Mouse (Mus musculus) midbrain, postnatal 0 days (tissue): ENCODE measurements around the gene Mt4. TPM values are rescaled to one million over a fixed set of nuclear protein-coding genes. Genes with fewer than 3 reads are reported as not detected.
"Not testable (repeated sequence)": the region's sequence is repeated elsewhere in the genome, so short reads cannot be mapped to it uniquely, and the experiment has no call there.

Experiments
- ATAC-seq: fragments of 200-750 bp; cut with Nextera tagmentation; 2 replicates; pipeline ENCODE4 v1.8.0; 2017; ENCODE audit warnings: moderate number of reproducible peaks, mild to moderate bottlenecking, moderate TSS enrichment, moderate library complexity; ENCODE audit not compliant: low FRiP score
- DNase-seq: peaks from one replicate; pipeline ENCODE4 v3.0.0-alpha.2; 2015; ENCODE audit warnings: low spot score
- H3K27ac ChIP-seq: fragments of 300-500 bp; sonication (generic); 2 replicates; pipeline ENCODE4 v1.5.1; 2014; ENCODE audit warnings: low read depth, mild to moderate bottlenecking, low read length, mixed read lengths
- H3K27me3 ChIP-seq: fragments of 300-500 bp; sonication (generic); 2 replicates; pipeline ENCODE4 v1.6.1; 2014; ENCODE audit warnings: low read length, control low read depth, mixed read lengths; ENCODE audit not compliant: insufficient read depth
- H3K36me3 ChIP-seq: fragments of 300-500 bp; sonication (generic); 2 replicates; pipeline ENCODE4 v1.6.1; 2014; ENCODE audit warnings: low read length, control low read depth, mixed read lengths; ENCODE audit not compliant: insufficient read depth
- H3K4me1 ChIP-seq: fragments of 300-500 bp; sonication (generic); 2 replicates; pipeline ENCODE4 v1.6.1; 2014; ENCODE audit warnings: mild to moderate bottlenecking, control low read depth, antibody characterized with exemption, low read length, mixed read lengths; ENCODE audit not compliant: insufficient read depth
- H3K4me2 ChIP-seq: fragments of 300-500 bp; sonication (generic); 2 replicates; pipeline ENCODE4 v1.6.1; 2014; ENCODE audit warnings: low read depth, mild to moderate bottlenecking, low read length, mixed read lengths; ENCODE audit not compliant: poor library complexity, severe bottlenecking
- H3K4me3 ChIP-seq: fragments of 300-500 bp; sonication (generic); 2 replicates; pipeline ENCODE4 v1.5.1; 2014; ENCODE audit warnings: low read depth, mild to moderate bottlenecking, low read length, moderate library complexity
- H3K9ac ChIP-seq: fragments of 300-500 bp; sonication (generic); replicated peaks from 2 replicates; pipeline ENCODE4 v1.6.1; 2014; ENCODE audit warnings: mild to moderate bottlenecking, low read length, moderate library complexity, mixed read lengths; ENCODE audit not compliant: poor library complexity, severe bottlenecking
- H3K9me3 ChIP-seq: fragments of 300-500 bp; sonication (generic); 2 replicates; pipeline ENCODE4 v1.6.1; 2016; ENCODE audit warnings: low read length, control low read depth
- CTCF ChIP-seq: IDR thresholded peaks from 2 replicates; pipeline ENCODE4 v1.5.1; 2016; ENCODE audit warnings: antibody characterized with exemption, mild to moderate bottlenecking
- WGBS: fragments of 180-500 bp; shearing (Covaris S2); extraction: QIAGEN DNeasy Blood & Tissue Kit; methylation state at CpG from one replicate; pipeline ENCODE4 v1.1.7; 2014; 5-methylcytosine and 5-hydroxymethylcytosine counted together
- polyA plus RNA-seq: library from polyadenylated mRNA; unstranded; fragments of >200 nt; fragmentation: Nextera tagmentation; extraction: Ambion mirVana; gene quantifications from 2 replicates; pipeline ENCODE4 v1.2.1, GENCODE M21; 2015
- total RNA-seq: library from RNA; depleted of rRNA; stranded (reverse); fragments of >200 nt; gene quantifications from 2 replicates; pipeline ENCODE4 v1.2.3, GENCODE M21; 2014

Mt4 gene
- total and polyA plus RNA-seq, 2 experiments from 2014 or later = not detected

DNA sequence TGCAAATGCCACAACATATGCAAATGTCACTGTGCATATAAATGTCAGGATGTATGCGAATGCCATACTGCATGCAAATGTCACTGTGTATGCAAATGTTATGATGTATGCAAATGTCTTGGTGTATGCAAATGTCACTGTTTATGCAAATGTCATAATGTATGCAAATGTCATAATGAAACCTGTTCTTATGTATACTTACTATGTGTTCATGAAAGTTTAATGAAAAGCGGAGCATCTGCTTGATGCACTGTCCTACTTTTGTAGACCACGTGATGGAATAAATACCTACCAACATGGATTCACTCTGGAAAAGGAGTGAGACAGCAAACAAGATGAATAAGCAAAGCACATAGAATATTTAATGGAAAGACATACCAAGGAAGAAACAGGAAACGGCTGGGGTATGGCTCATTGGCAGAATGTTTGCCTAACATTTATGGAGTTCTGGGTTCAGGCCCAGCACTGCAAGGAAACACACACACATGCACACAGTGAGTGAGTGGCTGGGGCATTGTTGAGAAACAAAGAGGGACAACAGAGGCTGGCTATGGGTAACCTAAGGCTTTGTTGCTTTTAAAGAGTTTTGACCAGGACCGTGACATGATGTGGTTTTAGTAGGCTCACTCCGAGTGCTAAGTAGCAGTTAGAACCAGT, 7.7 kb upstream of the Mt4 start:
- H3K27me3 ChIP-seq = no peaks in the 10 kb centered on the region
- H3K36me3 ChIP-seq = no peaks in the 10 kb centered on the region
- H3K9ac ChIP-seq = no peak overlapping the region
- no peak overlapping the region for H3K4me3 ChIP-seq
- 70% methylated on average over 6 of the region's 6 CpGs for whole genome bisulfite sequencing
- H3K27ac ChIP-seq = no peak overlapping the region
- DNase-seq (no peak), ATAC-seq (no peak)
- no peak overlapping the region for H3K4me2 ChIP-seq
- H3K4me1 ChIP-seq = no peaks in the 10 kb centered on the region
- TF ChIP-seq CTCF = no peak
- H3K9me3 ChIP-seq = no peaks in the 10 kb centered on the region

DNA sequence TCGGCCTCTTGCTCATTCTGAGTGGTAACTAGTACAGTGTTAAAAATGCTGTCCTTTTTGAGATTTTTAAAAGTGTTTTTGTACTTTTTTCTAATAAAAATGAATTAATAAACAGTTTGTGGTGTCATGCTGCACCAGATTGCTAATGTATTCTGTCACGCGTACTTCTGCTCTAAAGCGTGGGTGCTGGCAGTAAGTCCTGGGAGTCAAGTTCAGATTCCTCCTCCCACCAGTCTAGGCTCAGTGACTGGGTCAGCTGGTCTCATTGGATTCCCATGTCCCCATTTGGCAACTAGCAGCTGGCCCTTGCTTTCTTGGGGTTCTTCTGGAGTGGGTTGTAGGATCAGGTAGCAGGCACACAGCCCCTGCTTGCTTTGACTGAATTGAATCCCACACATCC, 6.9 kb upstream of the Mt4 start:
- DNase-seq = no peak
- WGBS = 85% methylated on average over 4 of the region's 4 CpGs
- Histone ChIP-seq H3K36me3 (no peaks in the 10 kb centered on the region), H3K4me3 (no peak overlapping the region), H3K9me3 (no peaks in the 10 kb centered on the region), H3K27ac (no peak overlapping the region), H3K4me2 (no peak overlapping the region), H3K4me1 (no peaks in the 10 kb centered on the region), H3K9ac (no peak overlapping the region), H3K27me3 (no peaks in the 10 kb centered on the region)
- ATAC-seq = no peak
- TF ChIP-seq CTCF = no peak

DNA sequence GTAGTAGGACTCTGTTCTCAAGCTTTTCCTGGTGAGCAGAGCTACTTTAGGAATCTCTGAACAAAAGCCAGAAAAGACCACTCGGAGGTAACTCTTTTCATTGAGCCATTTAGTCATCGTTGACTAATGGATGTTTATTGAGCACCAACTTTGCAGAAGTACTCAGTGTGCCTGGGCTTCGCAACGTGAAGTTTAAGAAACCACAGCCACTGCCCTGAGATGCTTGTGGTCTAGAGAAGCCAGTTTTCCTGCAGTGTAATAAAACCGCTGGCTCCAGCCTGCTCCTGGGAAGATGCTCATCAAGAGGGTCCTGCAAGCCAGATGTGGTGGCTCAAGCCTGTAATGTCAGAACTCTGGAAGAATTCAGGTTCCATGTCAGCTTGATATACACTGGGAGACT, 4.9 kb upstream of the Mt4 start:
- no peak for ATAC-seq

DNA sequence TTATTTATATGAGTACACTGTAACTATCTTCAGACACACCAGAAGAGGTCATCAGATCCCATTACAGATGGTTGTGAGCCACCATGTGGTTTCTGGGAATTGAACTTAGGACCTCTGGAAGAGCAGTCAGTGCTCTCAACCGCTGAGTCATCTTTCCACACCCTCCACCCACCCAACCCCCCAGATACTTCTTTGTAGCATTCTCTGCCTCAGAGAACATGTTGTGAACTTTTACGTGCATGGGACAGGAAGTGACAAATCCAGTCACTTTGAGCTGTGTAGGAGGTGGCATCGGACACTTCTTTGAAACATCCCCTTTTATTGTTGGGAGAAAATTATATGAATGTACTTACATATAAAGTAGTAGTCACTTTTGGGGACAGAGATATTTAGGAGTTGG, 2.4 kb upstream of the Mt4 start:
- not testable (repeated sequence) for H3K27ac ChIP-seq, H3K36me3 ChIP-seq, H3K9me3 ChIP-seq, ATAC-seq, H3K4me2 ChIP-seq, H3K9ac ChIP-seq, H3K4me3 ChIP-seq, H3K27me3 ChIP-seq, DNase-seq, H3K4me1 ChIP-seq
- WGBS = 78% methylated on average over 3 of the region's 3 CpGs

More for the DNA sequence above, 4.9 kb upstream of the Mt4 start:
- H3K27me3 ChIP-seq = no peaks in the 10 kb centered on the region
- H3K4me3 ChIP-seq = no peak overlapping the region
- WGBS = 77% methylated on average over 5 of the region's 5 CpGs
- no peak for DNase-seq
- H3K4me2 ChIP-seq = no peak overlapping the region
- TF ChIP-seq CTCF = no peak
- no peaks in the 10 kb centered on the region for H3K36me3 ChIP-seq
- no peaks in the 10 kb centered on the region for H3K9me3 ChIP-seq
- no peaks in the 10 kb centered on the region for H3K4me1 ChIP-seq
- no peak overlapping the region for H3K9ac ChIP-seq
- H3K27ac ChIP-seq = no peak overlapping the region

DNA sequence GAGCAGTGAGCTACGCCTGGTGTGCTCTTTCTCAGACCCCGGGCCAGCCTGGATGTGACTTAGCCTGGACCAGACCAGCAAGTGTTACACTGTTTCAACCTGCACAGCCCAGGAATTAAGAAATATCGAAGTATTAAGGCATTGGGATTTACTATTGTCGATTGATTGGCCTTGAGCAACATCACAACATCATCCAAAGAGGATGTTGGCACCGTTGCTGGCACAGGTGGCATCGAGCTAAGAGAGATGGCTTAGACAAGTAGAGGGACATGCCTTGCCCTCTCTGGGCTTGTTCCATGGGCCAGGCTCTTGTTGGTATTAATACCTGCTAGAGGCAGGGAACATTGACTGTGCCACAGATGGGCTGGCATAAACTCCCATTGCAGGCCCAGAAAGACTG, 1.4 kb upstream of the Mt4 start:
- Histone ChIP-seq H3K9me3 (no peaks in the 10 kb centered on the region), H3K4me1 (no peaks in the 10 kb centered on the region), H3K4me2 (no peak overlapping the region), H3K27ac (no peak overlapping the region), H3K4me3 (no peak overlapping the region), H3K27me3 (no peaks in the 10 kb centered on the region), H3K9ac (no peak overlapping the region), H3K36me3 (no peaks in the 10 kb centered on the region)
- no peak for TF ChIP-seq CTCF
- ATAC-seq = no peak
- no peak for DNase-seq
- 92% methylated on average over 6 of the region's 6 CpGs for WGBS

DNA sequence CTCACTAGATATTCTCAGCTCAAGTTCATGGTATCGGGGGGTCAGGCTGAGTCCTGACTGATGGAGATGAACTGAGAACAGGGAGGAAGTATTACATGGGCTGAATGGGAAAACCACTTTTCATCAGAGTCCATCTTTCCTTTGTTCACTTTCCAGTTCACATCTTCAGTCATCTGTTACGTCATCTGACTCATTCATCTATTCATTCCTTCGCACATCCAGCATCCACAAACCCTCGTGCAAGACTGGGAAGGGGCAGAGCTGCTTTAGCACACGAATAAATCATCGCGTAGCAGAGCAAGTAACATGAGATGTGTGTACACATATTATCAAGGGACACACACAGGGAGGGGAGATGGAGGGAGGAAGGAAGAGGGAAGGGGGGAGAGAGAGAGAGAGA, 805 bp upstream of the Mt4 start:
- no peak for ATAC-seq
- no peak overlapping the region for H3K4me2 ChIP-seq

More for the DNA sequence above, 805 bp upstream of the Mt4 start:
- Histone ChIP-seq H3K27me3 (no peaks in the 10 kb centered on the region), H3K9me3 (no peaks in the 10 kb centered on the region), H3K4me1 (no peaks in the 10 kb centered on the region), H3K36me3 (no peaks in the 10 kb centered on the region), H3K9ac (no peak overlapping the region), H3K4me3 (no peak overlapping the region), H3K27ac (no peak overlapping the region)
- 82% methylated on average over 7 of the region's 7 CpGs for whole genome bisulfite sequencing
- no peak for DNase-seq
- no peak for TF ChIP-seq CTCF
